Mouse (Mus musculus) layer of hippocampus, postnatal 36 days (tissue): ENCODE measurements at regions not wholly inside any gene's neighbourhood (a gene's known extent, or its start where the extent isn't known, plus 50 kb on each side); places are given as distances from the start of the nearest gene placed in this dataset.

Source experiments
- DNase-seq, 2 experiments: peaks; one replicate each; pipeline ENCODE4 v3.0.0; 2022

DNA sequence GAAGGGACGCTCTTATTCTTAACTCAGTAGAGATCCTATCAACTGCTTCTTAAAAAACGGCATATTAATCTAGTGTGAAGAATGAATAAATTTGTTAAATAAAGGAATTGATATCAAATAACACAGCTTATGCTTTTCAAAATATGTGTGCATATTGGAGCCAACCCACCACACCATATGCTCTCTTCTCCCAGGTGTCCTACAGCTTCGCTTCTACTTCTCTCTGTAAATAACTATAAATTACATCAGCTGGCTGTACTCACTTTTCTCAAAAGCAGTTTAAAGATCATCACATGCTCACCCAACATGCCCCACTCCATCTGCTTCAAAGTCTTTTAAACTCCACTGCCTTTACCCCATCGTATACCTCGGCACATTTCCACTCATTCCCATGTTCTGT, 777.0 kb downstream of the Rapgef2 start:
- DNase-seq, result peak; percentile 4 to 27

DNA sequence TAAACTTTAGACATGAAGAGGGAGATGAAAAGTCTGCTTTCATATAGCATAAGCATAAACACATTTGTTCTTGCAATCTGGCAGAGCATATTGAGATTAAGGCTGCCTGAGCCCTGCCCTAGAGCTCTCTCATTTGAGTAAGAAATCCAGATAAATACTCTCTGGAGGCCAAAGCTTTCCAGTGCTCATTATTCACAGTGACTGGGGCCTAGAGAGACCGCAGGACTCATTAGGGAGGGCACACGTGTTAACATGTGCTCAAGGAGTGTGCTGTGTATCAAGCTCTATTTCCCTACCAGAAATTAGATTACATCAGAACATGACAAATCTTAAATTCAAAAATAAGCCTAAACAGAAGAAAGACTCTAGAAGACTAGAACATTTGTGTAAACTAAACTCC, 808.6 kb downstream of the Rapgef2 start:
- DNase-seq, result peak; percentile 1 to 2
